Mouse (Mus musculus) retina, embryonic 14.5 days (tissue): ENCODE results near the gene Cacna1b.

Experiments
- DNase-seq: peaks from one replicate; pipeline ENCODE4 v3.0.0-alpha.2; 2015; ENCODE audit warnings: low spot score

Cacna1b gene

GRCm38 (mm10) chr2:24718906-24719305, 44.0 kb downstream of the Cacna1b start:
- no peak for DNase-seq

- no peak for DNase-seq
These were observed 45.0 kb downstream of the Cacna1b start for GRCm38 (mm10) chr2:24717963-24718362.

GRCm38 (mm10) chr2:24717461-24717860, 45.5 kb downstream of the Cacna1b start:
- DNase-seq: no peak

GRCm38 (mm10) chr2:24705929-24706328, 57.0 kb downstream of the Cacna1b start:
- DNase-seq: no peak

- DNase-seq: no peak
These were observed 60.6 kb downstream of the Cacna1b start for GRCm38 (mm10) chr2:24702208-24702957.

- DNase-seq: no peak
These were observed 65.5 kb downstream of the Cacna1b start for GRCm38 (mm10) chr2:24697281-24697980.

- DNase-seq: no peak
These were observed 70.6 kb downstream of the Cacna1b start for GRCm38 (mm10) chr2:24692371-24692770.

GRCm38 (mm10) chr2:24690356-24690755, 72.6 kb downstream of the Cacna1b start:
- DNase-seq: no peak

- no peak for DNase-seq
These were observed 77.6 kb downstream of the Cacna1b start for GRCm38 (mm10) chr2:24685347-24685746.

GRCm38 (mm10) chr2:24684796-24685195, 78.2 kb downstream of the Cacna1b start:
- no peak for DNase-seq

- DNase-seq: no peak
These were observed 79.7 kb downstream of the Cacna1b start for GRCm38 (mm10) chr2:24683266-24683665.

- DNase-seq: no peak
These were observed 82.2 kb downstream of the Cacna1b start for GRCm38 (mm10) chr2:24680731-24681130.

GRCm38 (mm10) chr2:24680176-24680575, 82.8 kb downstream of the Cacna1b start:
- DNase-seq: no peak

- DNase-seq: peak; percentile 73
These were observed 83.8 kb downstream of the Cacna1b start for GRCm38 (mm10) chr2:24679012-24679651.

- no peak for DNase-seq
These were observed 84.4 kb downstream of the Cacna1b start for GRCm38 (mm10) chr2:24678538-24678937.

GRCm38 (mm10) chr2:24678110-24678509, 84.8 kb downstream of the Cacna1b start:
- no peak for DNase-seq

- no peak for DNase-seq
These were observed 85.3 kb downstream of the Cacna1b start for GRCm38 (mm10) chr2:24677629-24678028.

GRCm38 (mm10) chr2:24674432-24675006, 88.4 kb downstream of the Cacna1b start:
- DNase-seq: no peak

- DNase-seq: no peak
These were observed 94.4 kb downstream of the Cacna1b start for GRCm38 (mm10) chr2:24668598-24668997.

GRCm38 (mm10) chr2:24664678-24665257, 98.2 kb downstream of the Cacna1b start:
- DNase-seq: peak; percentile 61

- no peak for DNase-seq
These were observed 103.7 kb downstream of the Cacna1b start for GRCm38 (mm10) chr2:24659150-24659775.

- DNase-seq: no peak
These were observed 114.4 kb downstream of the Cacna1b start for GRCm38 (mm10) chr2:24648503-24648902.
